Mouse (Mus musculus) cerebellum, adult 2 months (tissue): ENCODE measurements around the gene Snx1. TPM values are rescaled to one million over a fixed set of nuclear protein-coding genes. Genes with fewer than 3 reads are reported as not detected.

Experiments used
- DNase-seq, 2 experiments: peaks; one replicate each; pipeline ENCODE4 v3.0.0; 2021
- H3K27ac ChIP-seq: fragments of 200-500 bp; 2 replicates; pipeline ENCODE4 v1.5.1; 2012; ENCODE audit warnings: low read length, control low read depth, inconsistent platforms; ENCODE audit not compliant: insufficient read depth
- H3K27me3 ChIP-seq: fragments of 200-500 bp; 2 replicates; pipeline ENCODE4 v1.6.1; 2012; ENCODE audit warnings: inconsistent platforms, mild to moderate bottlenecking, low read length, moderate library complexity; ENCODE audit not compliant: control insufficient read depth, insufficient read depth
- H3K4me1 ChIP-seq: fragments of 200-500 bp; 2 replicates; pipeline ENCODE4 v1.6.1; 2011; ENCODE audit warnings: low read length; ENCODE audit not compliant: control insufficient read depth, insufficient read depth
- H3K4me3 ChIP-seq: fragments of 200-500 bp; replicated peaks from 2 replicates; pipeline ENCODE3; 2011; ENCODE audit warnings: mild to moderate bottlenecking, low read depth, low read length, control low read depth; ENCODE audit not compliant: insufficient read depth
- CTCF ChIP-seq: fragments of 200-500 bp; IDR thresholded peaks from 2 replicates; pipeline ENCODE4 v1.5.1; 2011; ENCODE audit warnings: low read depth, mild to moderate bottlenecking, control low read depth, low read length, moderate library complexity, borderline replicate concordance; ENCODE audit not compliant: insufficient read depth
- POLR2A ChIP-seq: fragments of 200-500 bp; IDR thresholded peaks from 2 replicates; pipeline ENCODE4 v1.6.1; 2011; ENCODE audit warnings: low read length, control low read depth, borderline replicate concordance; ENCODE audit not compliant: insufficient read depth
- WGBS: fragments of 180-500 bp; shearing (Covaris S2); methylation state at CpG from one replicate; pipeline ENCODE4 v1.1.7; 2018; 5-methylcytosine and 5-hydroxymethylcytosine counted together
- polyA plus RNA-seq: library from polyadenylated mRNA; depleted of rRNA; stranded (reverse); fragments of >200 nt; gene quantifications from 2 replicates; pipeline ENCODE4 v1.2.3, GENCODE M21; 2012

Gene Snx1
- polyA plus RNA-seq, 1 experiment = 121 TPM

- 90% methylated on average over 7 of the region's 7 CpGs for WGBS
- no peak overlapping the region for H3K4me3 ChIP-seq
Observed at GRCm38 (mm10) chr9:66087062-66087461, 39.3 kb downstream of the Snx1 start.

GRCm38 (mm10) chr9:66084171-66084570, 42.2 kb downstream of the Snx1 start:
- H3K27me3 ChIP-seq = no peaks in the 10 kb centered on the region
- H3K4me3 ChIP-seq = no peak overlapping the region
- WGBS = 11% methylated on average over 3 of the region's 3 CpGs
- H3K4me1 ChIP-seq = no peaks in the 10 kb centered on the region; the same call in 1 of the 2 replicates
- H3K27ac ChIP-seq = no peak overlapping the region
- no peak for DNase-seq
- TF ChIP-seq CTCF = no peak
- TF ChIP-seq POLR2A = no peak

More at GRCm38 (mm10) chr9:66087062-66087461, 39.3 kb downstream of the Snx1 start:
- no peaks in the 10 kb centered on the region for H3K27me3 ChIP-seq
- no peak for DNase-seq
- no peak overlapping the region for H3K27ac ChIP-seq
- H3K4me1 ChIP-seq = no peaks in the 10 kb centered on the region; the same call in 1 of the 2 replicates
- TF ChIP-seq POLR2A (no peak), CTCF (no peak)

GRCm38 (mm10) chr9:66081999-66082398, 44.4 kb downstream of the Snx1 start:
- TF ChIP-seq CTCF = no peak
- no peak for TF ChIP-seq POLR2A
- DNase-seq = no peak
- no peaks in the 10 kb centered on the region for H3K27me3 ChIP-seq
- H3K4me3 ChIP-seq = no peak overlapping the region
- 77% methylated on average over 4 of the region's 4 CpGs for WGBS
- H3K27ac ChIP-seq = no peak overlapping the region
- H3K4me1 ChIP-seq = no peaks in the 10 kb centered on the region; the same call in 1 of the 2 replicates

- Histone ChIP-seq H3K27ac (no peak overlapping the region), H3K27me3 (no peaks in the 10 kb centered on the region), H3K4me1 (no peaks in the 10 kb centered on the region; the same call in 1 of the 2 replicates), H3K4me3 (no peak overlapping the region)
- TF ChIP-seq POLR2A (no peak), CTCF (no peak)
- WGBS = 90% methylated on average over 3 of the region's 3 CpGs
- no peak for DNase-seq
Observed at GRCm38 (mm10) chr9:66080804-66081459, 45.5 kb downstream of the Snx1 start.

- no peak for TF ChIP-seq POLR2A
- TF ChIP-seq CTCF = no peak
- DNase-seq = no peak
- no peaks in the 10 kb centered on the region for H3K27me3 ChIP-seq
- H3K4me3 ChIP-seq = no peak overlapping the region
- no peaks in the 10 kb centered on the region for H3K4me1 ChIP-seq
- 16% methylated on average over 14 of the region's 14 CpGs for WGBS
- H3K27ac ChIP-seq = no peak overlapping the region
Observed at GRCm38 (mm10) chr9:66078493-66078892, 47.9 kb downstream of the Snx1 start.

GRCm38 (mm10) chr9:66078072-66078471, 48.3 kb downstream of the Snx1 start:
- no peak for DNase-seq
- Histone ChIP-seq H3K27ac (no peak overlapping the region), H3K4me1 (no peaks in the 10 kb centered on the region), H3K27me3 (no peaks in the 10 kb centered on the region), H3K4me3 (no peak overlapping the region)
- TF ChIP-seq POLR2A (no peak), CTCF (no peak)
- WGBS = 67% methylated on average over 3 of the region's 3 CpGs

- DNase-seq = no peak
- Histone ChIP-seq H3K27me3 (no peaks in the 10 kb centered on the region), H3K4me1 (no peaks in the 10 kb centered on the region), H3K4me3 (no peak overlapping the region), H3K27ac (no peak overlapping the region)
- TF ChIP-seq CTCF = no peak
- TF ChIP-seq POLR2A = no peak
- WGBS = 85% methylated on average over 7 of the region's 7 CpGs
Observed at GRCm38 (mm10) chr9:66072754-66073153, 53.6 kb downstream of the Snx1 start.

- DNase-seq = no peak
- Histone ChIP-seq H3K27me3 (no peaks in the 10 kb centered on the region), H3K4me1 (no peaks in the 10 kb centered on the region), H3K27ac (no peak overlapping the region), H3K4me3 (no peak overlapping the region)
- TF ChIP-seq CTCF (no peak), POLR2A (no peak)
- 93% methylated on average over 5 of the region's 5 CpGs for WGBS
Observed at GRCm38 (mm10) chr9:66070151-66070550, 56.2 kb downstream of the Snx1 start.
